Mouse (Mus musculus) lung, adult 2 months (tissue): ENCODE data around the gene Megf6. TPM values are rescaled to one million over a fixed set of nuclear protein-coding genes. Genes with fewer than 3 reads are reported as not detected.

ENCODE experiments used
- DNase-seq: peaks from one replicate; pipeline ENCODE4 v3.0.0; 2022
- H3K4me1 ChIP-seq: fragments of 200-500 bp; 2 replicates; pipeline ENCODE4 v1.6.1; 2011; ENCODE audit warnings: low read length; ENCODE audit not compliant: control insufficient read depth, insufficient read depth
- H3K4me3 ChIP-seq: fragments of 200-500 bp; replicated peaks from 2 replicates; pipeline ENCODE3; 2011; ENCODE audit warnings: low read depth, mild to moderate bottlenecking, control low read depth, low read length; ENCODE audit errors: extremely low read depth
- CTCF ChIP-seq: fragments of 200-500 bp; IDR thresholded peaks from 2 replicates; pipeline ENCODE4 v1.5.1; 2011; ENCODE audit warnings: mild to moderate bottlenecking, low read length, control low read depth; ENCODE audit not compliant: insufficient read depth
- POLR2A ChIP-seq: fragments of 200-500 bp; IDR thresholded peaks from 2 replicates; pipeline ENCODE4 v1.6.1; 2011; ENCODE audit warnings: low read depth, mild to moderate bottlenecking, control low read depth, low read length, borderline replicate concordance; ENCODE audit errors: extremely low read depth
- WGBS: fragments of 180-500 bp; shearing (Covaris S2); methylation state at CpG from one replicate; pipeline ENCODE4 v1.1.7; 2018; 5-methylcytosine and 5-hydroxymethylcytosine counted together
- polyA plus RNA-seq: library from polyadenylated mRNA; depleted of rRNA; stranded (reverse); fragments of >200 nt; gene quantifications from 2 replicates; pipeline ENCODE4 v1.2.3, GENCODE M21; 2012

Megf6 gene
- polyA plus RNA-seq, 1 experiment = 68.6 TPM

GRCm38 (mm10) chr4:154177257-154177656 is 6.7 kb downstream of the Megf6 start:
- peaks cover 21% of the 10 kb centered on the region for H3K4me1 ChIP-seq
- WGBS = 44% methylated on average over 8 of the region's 8 CpGs
- no peak for TF ChIP-seq CTCF
- TF ChIP-seq POLR2A = no peak
- H3K4me3 ChIP-seq = no peak overlapping the region
- DNase-seq = peak; percentile 65

GRCm38 (mm10) chr4:154181001-154181400 is 10.5 kb downstream of the Megf6 start:
- H3K4me3 ChIP-seq = no peak overlapping the region
- TF ChIP-seq POLR2A (0 out of 2 replicates have a peak, but pooled peaks have one; percentile 20), CTCF (no peak)
- 26% methylated on average over 7 of the region's 7 CpGs for WGBS
- peak; percentile 61 for DNase-seq
- peaks cover 48% of the 10 kb centered on the region for H3K4me1 ChIP-seq

- DNase-seq = no peak
- TF ChIP-seq POLR2A = no peak
- no peak for TF ChIP-seq CTCF
- 41% methylated on average over 5 of the region's 5 CpGs for WGBS
- Histone ChIP-seq H3K4me3 (no peak overlapping the region), H3K4me1 (peaks cover 61% of the 10 kb centered on the region)
Measured at GRCm38 (mm10) chr4:154183566-154183965, 13.0 kb downstream of the Megf6 start.

GRCm38 (mm10) chr4:154185001-154185400 is 14.5 kb downstream of the Megf6 start:
- WGBS = 41% methylated on average over 5 of the region's 5 CpGs
- TF ChIP-seq POLR2A (no peak; the same call in 1 of the 2 replicates), CTCF (no peak)
- peaks cover 69% of the 10 kb centered on the region for H3K4me1 ChIP-seq
- H3K4me3 ChIP-seq = no peak overlapping the region
- DNase-seq = no peak

- peaks cover 61% of the 10 kb centered on the region for H3K4me1 ChIP-seq
- no peak for DNase-seq
- TF ChIP-seq CTCF (no peak), POLR2A (no peak)
- H3K4me3 ChIP-seq = no peak overlapping the region
- 47% methylated on average over 11 of the region's 11 CpGs for WGBS
Measured at GRCm38 (mm10) chr4:154186002-154186537, 15.5 kb downstream of the Megf6 start.

GRCm38 (mm10) chr4:154188948-154189347 is 18.4 kb downstream of the Megf6 start:
- TF ChIP-seq POLR2A (no peak), CTCF (no peak)
- 37% methylated on average over 8 of the region's 8 CpGs for WGBS
- Histone ChIP-seq H3K4me1 (peaks cover 44% of the 10 kb centered on the region), H3K4me3 (no peak overlapping the region)
- no peak for DNase-seq

GRCm38 (mm10) chr4:154197961-154198360 is 27.4 kb downstream of the Megf6 start:
- no peak overlapping the region for H3K4me3 ChIP-seq
- TF ChIP-seq POLR2A = no peak
- TF ChIP-seq CTCF = no peak
- WGBS = 81% methylated on average over 6 of the region's 6 CpGs
- H3K4me1 ChIP-seq = no peaks in the 10 kb centered on the region
- no peak for DNase-seq

- DNase-seq = no peak
- TF ChIP-seq POLR2A (no peak), CTCF (no peak)
- WGBS = 55% methylated on average over 7 of the region's 7 CpGs
- Histone ChIP-seq H3K4me3 (no peak overlapping the region), H3K4me1 (no peaks in the 10 kb centered on the region)
Measured at GRCm38 (mm10) chr4:154198377-154198961, 27.9 kb downstream of the Megf6 start.

- H3K4me1 ChIP-seq = peaks cover 13% of the 10 kb centered on the region
- H3K4me3 ChIP-seq = no peak overlapping the region
- WGBS = 84% methylated on average over 5 of the region's 5 CpGs
- no peak for DNase-seq
- TF ChIP-seq CTCF (no peak), POLR2A (no peak)
Measured at GRCm38 (mm10) chr4:154201511-154201910, 31.0 kb downstream of the Megf6 start.

- TF ChIP-seq CTCF = no peak
- TF ChIP-seq POLR2A = no peak
- 62% methylated on average over 7 of the region's 7 CpGs for WGBS
- no peak overlapping the region for H3K4me3 ChIP-seq
- no peak for DNase-seq
- peaks cover 13% of the 10 kb centered on the region for H3K4me1 ChIP-seq
Measured at GRCm38 (mm10) chr4:154204532-154204931, 34.0 kb downstream of the Megf6 start.
